Mouse (Mus musculus) embryonic facial prominence, embryonic 15.5 days (tissue): ENCODE data around the gene Son. TPM values are rescaled to one million over a fixed set of nuclear protein-coding genes. Genes with fewer than 3 reads are reported as not detected.

Experiments used
- ATAC-seq: fragments of 200-750 bp; cut with Nextera tagmentation; 2 replicates; pipeline ENCODE4 v1.8.0; 2017; ENCODE audit warnings: low read depth, moderate TSS enrichment; ENCODE audit not compliant: insufficient number of reproducible peaks, low FRiP score, low TSS enrichment
- H3K27ac ChIP-seq: fragments of 300-500 bp; sonication (generic); replicated peaks from 2 replicates; pipeline ENCODE4 v1.5.1; 2015; ENCODE audit warnings: mild to moderate bottlenecking, inconsistent platforms
- H3K27me3 ChIP-seq: fragments of 300-500 bp; sonication (generic); 2 replicates; pipeline ENCODE4 v1.6.1; 2015; ENCODE audit warnings: inconsistent platforms
- H3K36me3 ChIP-seq: fragments of 300-500 bp; sonication (generic); 2 replicates; pipeline ENCODE4 v1.6.1; 2015; ENCODE audit warnings: mild to moderate bottlenecking, inconsistent platforms
- H3K4me1 ChIP-seq: fragments of 300-500 bp; sonication (generic); 2 replicates; pipeline ENCODE4 v1.6.1; 2015; ENCODE audit warnings: inconsistent platforms
- H3K4me2 ChIP-seq: fragments of 300-500 bp; sonication (generic); replicated peaks from 2 replicates; pipeline ENCODE4 v1.6.1; 2015; ENCODE audit warnings: mild to moderate bottlenecking, inconsistent platforms
- H3K4me3 ChIP-seq: fragments of 300-500 bp; sonication (generic); replicated peaks from 2 replicates; pipeline ENCODE4 v1.5.1; 2015; ENCODE audit warnings: mild to moderate bottlenecking, inconsistent platforms
- H3K9ac ChIP-seq: fragments of 300-500 bp; sonication (generic); 2 replicates; pipeline ENCODE4 v1.6.1; 2015; ENCODE audit warnings: inconsistent platforms
- H3K9me3 ChIP-seq: fragments of 300-500 bp; sonication (generic); replicated peaks from 2 replicates; pipeline ENCODE4 v1.6.1; 2016; ENCODE audit warnings: inconsistent platforms
- WGBS: fragments of 180-500 bp; shearing (Covaris S2); methylation state at CpG from one replicate; pipeline ENCODE4 v1.1.7; 2015; 5-methylcytosine and 5-hydroxymethylcytosine counted together
- polyA plus RNA-seq: library from polyadenylated mRNA; unstranded; fragments of >200 nt; fragmentation: Nextera tagmentation; extraction: Ambion mirVana; gene quantifications from 2 replicates; pipeline ENCODE4 v1.2.1, GENCODE M21; 2015

Son gene
- polyA plus RNA-seq, 1 experiment from 2014 or later = 125 TPM

GRCm38 (mm10) chr16:91657285-91657684 is 10.0 kb downstream of the Son start:
- WGBS = 98% methylated on average over 17 of the region's 17 CpGs
- ATAC-seq = no peak

GRCm38 (mm10) chr16:91658471-91658870 is 11.2 kb downstream of the Son start:
- H3K9me3 ChIP-seq = 0 out of 2 replicates have a peak, but pooled peaks cover 6% of the 10 kb centered on the region
- no peak overlapping the region for H3K4me3 ChIP-seq
- no peak for ATAC-seq
- H3K27me3 ChIP-seq = no peaks in the 10 kb centered on the region
- H3K4me2 ChIP-seq = no peak overlapping the region
- H3K4me1 ChIP-seq = 0 out of 2 replicates have a peak, but pooled peaks cover 3% of the 10 kb centered on the region
- H3K36me3 ChIP-seq = peaks cover 82% of the 10 kb centered on the region
- H3K27ac ChIP-seq = no peak overlapping the region
- 95% methylated on average over 5 of the region's 5 CpGs for WGBS
- H3K9ac ChIP-seq = no peak overlapping the region

More at GRCm38 (mm10) chr16:91657285-91657684, 10.0 kb downstream of the Son start:
- 0 out of 2 replicates have a peak, but pooled peaks cover 4% of the 10 kb centered on the region for H3K4me1 ChIP-seq
- H3K27me3 ChIP-seq = no peaks in the 10 kb centered on the region
- peaks cover 83% of the 10 kb centered on the region for H3K36me3 ChIP-seq
- H3K4me2 ChIP-seq = no peak overlapping the region
- H3K9me3 ChIP-seq = 0 out of 2 replicates have a peak, but pooled peaks cover 6% of the 10 kb centered on the region
- no peak overlapping the region for H3K9ac ChIP-seq
- H3K27ac ChIP-seq = no peak overlapping the region
- H3K4me3 ChIP-seq = no peak overlapping the region

GRCm38 (mm10) chr16:91659798-91660197 is 12.5 kb downstream of the Son start:
- 96% methylated on average over 20 of the region's 20 CpGs for WGBS
- no peak overlapping the region for H3K4me3 ChIP-seq
- no peak overlapping the region for H3K27ac ChIP-seq
- H3K4me2 ChIP-seq = no peak overlapping the region
- 0 out of 2 replicates have a peak, but pooled peaks cover 3% of the 10 kb centered on the region for H3K4me1 ChIP-seq
- no peak for ATAC-seq
- H3K27me3 ChIP-seq = no peaks in the 10 kb centered on the region
- H3K9me3 ChIP-seq = 0 out of 2 replicates have a peak, but pooled peaks cover 6% of the 10 kb centered on the region
- H3K36me3 ChIP-seq = peaks cover 80% of the 10 kb centered on the region
- H3K9ac ChIP-seq = no peak overlapping the region

GRCm38 (mm10) chr16:91661397-91661796 is 14.1 kb downstream of the Son start:
- H3K4me2 ChIP-seq = no peak overlapping the region
- 0 out of 2 replicates have a peak, but pooled peaks cover 3% of the 10 kb centered on the region for H3K4me1 ChIP-seq
- 69% methylated on average over 1 of the region's 1 CpGs for WGBS
- H3K4me3 ChIP-seq = no peak overlapping the region
- H3K9ac ChIP-seq = no peak overlapping the region
- ATAC-seq = no peak
- peaks cover 80% of the 10 kb centered on the region for H3K36me3 ChIP-seq
- H3K27ac ChIP-seq = no peak overlapping the region
- H3K27me3 ChIP-seq = no peaks in the 10 kb centered on the region
- 0 out of 2 replicates have a peak, but pooled peaks cover 6% of the 10 kb centered on the region for H3K9me3 ChIP-seq

GRCm38 (mm10) chr16:91662336-91662735 is 15.0 kb downstream of the Son start:
- H3K9me3 ChIP-seq = 0 out of 2 replicates have a peak, but pooled peaks cover 6% of the 10 kb centered on the region
- H3K4me2 ChIP-seq = no peak overlapping the region
- H3K36me3 ChIP-seq = peaks cover 79% of the 10 kb centered on the region
- 0 out of 2 replicates have a peak, but pooled peaks cover 3% of the 10 kb centered on the region for H3K4me1 ChIP-seq
- no peak overlapping the region for H3K9ac ChIP-seq
- ATAC-seq = no peak
- H3K27ac ChIP-seq = no peak overlapping the region
- H3K27me3 ChIP-seq = no peaks in the 10 kb centered on the region
- H3K4me3 ChIP-seq = no peak overlapping the region
- WGBS = 90% methylated on average over 16 of the region's 16 CpGs

GRCm38 (mm10) chr16:91663795-91664194 is 16.5 kb downstream of the Son start:
- Histone ChIP-seq H3K9ac (no peak overlapping the region), H3K9me3 (0 out of 2 replicates have a peak, but pooled peaks cover 1% of the 10 kb centered on the region), H3K4me1 (0 out of 2 replicates have a peak, but pooled peaks cover 3% of the 10 kb centered on the region), H3K27me3 (no peaks in the 10 kb centered on the region), H3K27ac (no peak overlapping the region), H3K36me3 (peaks cover 72% of the 10 kb centered on the region), H3K4me2 (no peak overlapping the region), H3K4me3 (no peak overlapping the region)
- no peak for ATAC-seq
- 96% methylated on average over 3 of the region's 3 CpGs for WGBS

GRCm38 (mm10) chr16:91674500-91674899 is 27.2 kb downstream of the Son start:
- Histone ChIP-seq H3K9ac (no peak overlapping the region), H3K4me1 (no peaks in the 10 kb centered on the region), H3K4me3 (no peak overlapping the region), H3K27me3 (no peaks in the 10 kb centered on the region), H3K36me3 (peaks cover 78% of the 10 kb centered on the region), H3K27ac (no peak overlapping the region), H3K9me3 (no peaks in the 10 kb centered on the region), H3K4me2 (no peak overlapping the region)
- WGBS = 82% methylated on average over 4 of the region's 4 CpGs
- no peak for ATAC-seq

GRCm38 (mm10) chr16:91678147-91678911 is 31.0 kb downstream of the Son start:
- Histone ChIP-seq H3K27me3 (no peaks in the 10 kb centered on the region), H3K4me3 (no peak overlapping the region), H3K4me2 (no peak overlapping the region), H3K4me1 (no peaks in the 10 kb centered on the region), H3K9ac (no peak overlapping the region), H3K9me3 (no peaks in the 10 kb centered on the region), H3K27ac (no peak overlapping the region), H3K36me3 (peaks cover 69% of the 10 kb centered on the region)
- 84% methylated on average over 5 of the region's 5 CpGs for WGBS
- ATAC-seq = no peak

- peaks cover 77% of the 10 kb centered on the region for H3K36me3 ChIP-seq
- no peak overlapping the region for H3K27ac ChIP-seq
- no peak for ATAC-seq
- H3K4me1 ChIP-seq = no peaks in the 10 kb centered on the region
- no peak overlapping the region for H3K4me3 ChIP-seq
- no peaks in the 10 kb centered on the region for H3K9me3 ChIP-seq
- H3K27me3 ChIP-seq = no peaks in the 10 kb centered on the region
- no peak overlapping the region for H3K9ac ChIP-seq
- H3K4me2 ChIP-seq = no peak overlapping the region
- WGBS = 74% methylated on average over 5 of the region's 5 CpGs
These were observed 33.4 kb downstream of the Son start for GRCm38 (mm10) chr16:91680656-91681055.

- H3K9me3 ChIP-seq = no peaks in the 10 kb centered on the region
- no peak overlapping the region for H3K4me2 ChIP-seq
- no peak overlapping the region for H3K4me3 ChIP-seq
- no peak for ATAC-seq
- H3K36me3 ChIP-seq = peaks cover 40% of the 10 kb centered on the region; the same call in 1 of the 2 replicates
- H3K9ac ChIP-seq = no peak overlapping the region
- no peaks in the 10 kb centered on the region for H3K27me3 ChIP-seq
- 89% methylated on average over 5 of the region's 5 CpGs for WGBS
- peaks cover 13% of the 10 kb centered on the region for H3K4me1 ChIP-seq
- no peak overlapping the region for H3K27ac ChIP-seq
These were observed 38.2 kb downstream of the Son start for GRCm38 (mm10) chr16:91685526-91685925.

GRCm38 (mm10) chr16:91686369-91686768 is 39.1 kb downstream of the Son start:
- Histone ChIP-seq H3K9ac (no peak overlapping the region), H3K36me3 (peaks cover 35% of the 10 kb centered on the region; the same call in 1 of the 2 replicates)
- 82% methylated on average over 5 of the region's 5 CpGs for WGBS

More at GRCm38 (mm10) chr16:91686369-91686768, 39.1 kb downstream of the Son start:
- no peak overlapping the region for H3K4me2 ChIP-seq
- no peak overlapping the region for H3K27ac ChIP-seq
- no peaks in the 10 kb centered on the region for H3K9me3 ChIP-seq
- H3K27me3 ChIP-seq = no peaks in the 10 kb centered on the region
- no peak overlapping the region for H3K4me3 ChIP-seq
- ATAC-seq = no peak
- H3K4me1 ChIP-seq = peaks cover 13% of the 10 kb centered on the region
